Mouse (Mus musculus) spleen, postnatal 0 days (tissue): ENCODE data around the gene Rfx3. TPM values are rescaled to one million over a fixed set of nuclear protein-coding genes. Genes with fewer than 3 reads are reported as not detected.

ENCODE experiments used
- polyA plus RNA-seq: library from polyadenylated mRNA; unstranded; fragments of >200 nt; fragmentation: Nextera tagmentation; extraction: Ambion mirVana; gene quantifications from 2 replicates; pipeline ENCODE4 v1.2.1, GENCODE M21; 2015

Rfx3 gene
- 2.4 and 3.2 TPM in 2 replicates for polyA plus RNA-seq

DNA sequence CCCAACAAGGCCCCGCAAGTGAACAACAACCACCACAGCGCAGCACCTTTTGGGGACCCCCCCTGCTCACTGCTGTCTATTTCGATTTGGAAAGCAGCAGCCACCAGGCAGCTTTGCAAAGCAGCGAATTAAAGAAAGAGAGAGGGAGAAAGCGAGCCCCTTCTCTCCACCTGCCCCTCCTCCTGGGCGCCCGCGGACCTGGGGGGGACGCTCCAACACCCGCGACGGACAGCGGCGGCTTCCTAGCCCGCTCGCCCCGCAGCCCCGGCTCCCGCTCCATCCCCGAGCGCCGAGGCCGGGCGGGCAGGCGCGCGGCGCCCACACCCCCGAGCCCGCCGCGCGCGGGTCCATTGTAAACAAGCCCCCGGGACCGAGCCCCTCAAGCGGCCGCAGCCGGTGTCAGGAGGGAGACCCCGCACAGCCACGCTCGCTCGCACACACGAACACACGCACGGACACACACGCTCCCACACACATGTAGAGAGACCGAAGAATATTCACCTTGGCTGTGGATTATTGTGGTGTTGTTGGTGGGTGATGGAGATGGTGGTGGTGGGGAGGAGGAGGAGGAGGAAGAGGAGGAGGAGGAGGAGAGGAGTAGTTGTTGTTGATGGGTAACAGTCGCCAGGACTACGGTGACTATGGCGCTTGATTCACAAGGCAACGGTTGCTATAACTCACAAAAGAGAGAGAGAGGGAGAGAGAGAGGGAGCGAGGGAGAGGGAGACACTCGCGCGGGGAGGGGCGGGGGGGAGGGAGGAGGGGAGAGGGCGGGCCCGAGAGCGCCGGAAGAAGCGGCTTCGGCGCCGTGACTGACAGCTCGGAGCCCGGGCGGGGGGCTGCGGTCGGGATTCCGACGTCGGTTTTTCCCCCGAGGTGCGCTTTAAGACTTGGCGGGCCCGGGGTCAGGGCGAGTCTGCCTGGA is at the start of gene Rfx3:
Gene Rfx3 (minus strand): TSS at position 696 of the 925 bp plus-strand sequence.

